Mouse (Mus musculus) layer of hippocampus, adult 11-12 months (tissue): ENCODE measurements around the gene Sult4a1.

ENCODE experiments used
- DNase-seq: peaks from one replicate; pipeline ENCODE4 v3.0.0; 2022; ENCODE audit warnings: low spot score

Gene Sult4a1

DNA sequence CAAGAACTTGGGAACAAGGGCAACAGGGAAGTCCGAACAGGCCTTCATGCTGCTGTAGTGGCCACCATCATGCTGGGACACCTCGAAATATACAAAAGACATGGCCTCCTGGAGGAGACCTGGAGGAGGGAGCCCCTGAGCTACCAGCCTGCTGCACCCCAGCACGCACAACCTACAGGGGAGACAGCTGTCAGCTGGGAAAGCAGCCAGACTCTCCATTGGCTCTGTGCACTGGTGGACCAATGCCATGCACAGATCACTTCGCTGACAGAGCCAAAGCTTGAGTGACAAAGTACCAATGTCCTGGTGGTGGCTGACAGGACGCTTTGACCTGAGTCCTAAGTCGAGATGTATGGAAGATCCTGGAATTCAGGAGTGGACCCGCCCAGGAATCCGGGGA, 9.5 kb downstream of the Sult4a1 start:
- DNase-seq, result no peak

DNA sequence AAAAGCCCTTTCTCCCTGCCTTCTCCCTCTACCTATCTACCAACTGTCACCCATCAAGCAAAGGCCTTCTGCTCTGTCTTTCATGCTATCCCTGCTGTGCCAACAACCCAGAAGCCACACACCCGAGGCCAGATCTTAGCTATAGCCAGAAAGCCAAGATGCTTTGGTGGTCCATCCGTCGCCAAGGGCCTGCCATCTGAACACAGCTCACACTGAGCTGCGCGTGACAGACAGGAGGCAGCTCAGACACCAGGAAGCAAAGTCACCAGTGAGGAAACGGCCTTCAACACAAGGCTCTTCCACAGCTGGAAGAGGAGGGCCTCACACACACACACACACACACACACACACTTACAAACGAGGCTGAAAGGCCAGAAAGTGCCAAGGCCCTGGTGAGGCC, 10.6 kb downstream of the Sult4a1 start:
- DNase-seq, result no peak

DNA sequence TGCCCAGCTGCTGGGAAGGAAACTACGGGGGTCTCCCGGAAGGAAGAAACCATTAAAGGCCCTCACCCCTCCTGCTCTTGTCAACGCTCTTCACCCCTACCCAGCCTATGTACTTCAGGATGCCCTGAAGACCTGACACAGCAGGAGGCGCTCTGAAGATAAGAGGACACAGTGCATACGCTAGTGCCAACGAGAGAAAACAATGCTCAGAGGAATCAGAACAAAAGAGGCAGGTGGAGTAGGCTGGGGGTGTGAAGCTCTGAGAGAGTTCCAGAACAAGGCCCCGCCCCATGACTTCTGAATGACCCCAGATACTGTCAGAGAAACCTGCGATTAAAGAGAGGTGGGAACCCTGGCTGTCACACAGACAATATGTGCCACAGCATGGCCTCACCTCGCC, 18.8 kb downstream of the Sult4a1 start:
- DNase-seq, result no peak

DNA sequence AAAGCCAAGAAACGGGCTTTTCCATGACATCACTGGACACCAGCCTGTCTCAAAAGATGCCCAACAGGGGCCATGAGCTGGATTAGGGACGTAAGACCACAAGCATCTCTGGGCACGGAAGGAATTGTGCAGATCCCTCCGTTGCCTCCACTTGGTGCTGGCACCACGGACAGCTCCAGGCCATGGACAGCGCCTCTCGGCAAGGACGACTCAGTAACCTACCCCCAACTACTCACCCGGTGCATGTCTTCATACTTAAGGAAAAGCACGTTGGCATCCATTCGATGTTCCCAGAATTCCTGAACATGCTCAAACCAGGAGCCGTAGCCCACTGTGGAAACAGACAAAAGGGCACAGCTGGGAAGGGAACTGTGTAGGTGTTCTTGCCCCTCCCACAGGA, 19.2 kb downstream of the Sult4a1 start:
- no peak for DNase-seq

- DNase-seq, result no peak
Observed at GRCm38 (mm10) chr15:84080069-84080468, 25.5 kb downstream of the Sult4a1 start.

- no peak for DNase-seq
Observed at GRCm38 (mm10) chr15:84079519-84079918, 26.0 kb downstream of the Sult4a1 start.

DNA sequence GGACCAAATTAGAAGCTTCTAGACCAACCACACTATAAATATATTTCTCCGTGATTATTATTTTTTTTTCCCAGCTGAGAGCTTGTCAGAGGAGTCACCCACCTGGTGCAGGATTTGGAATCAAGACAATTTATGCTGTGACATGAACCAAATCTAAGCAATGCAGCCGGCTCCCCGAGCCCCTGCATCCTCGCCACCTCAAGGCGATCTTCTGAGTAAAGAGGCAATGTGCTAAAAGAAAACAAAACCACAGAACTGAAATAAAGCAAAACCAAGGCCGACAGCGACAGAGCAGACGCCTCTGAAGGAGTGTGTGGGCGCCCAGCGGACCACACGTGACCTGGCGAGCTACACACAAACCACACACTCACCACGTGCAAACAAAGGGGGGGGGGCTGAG, 26.9 kb downstream of the Sult4a1 start:
- DNase-seq, result no peak

DNA sequence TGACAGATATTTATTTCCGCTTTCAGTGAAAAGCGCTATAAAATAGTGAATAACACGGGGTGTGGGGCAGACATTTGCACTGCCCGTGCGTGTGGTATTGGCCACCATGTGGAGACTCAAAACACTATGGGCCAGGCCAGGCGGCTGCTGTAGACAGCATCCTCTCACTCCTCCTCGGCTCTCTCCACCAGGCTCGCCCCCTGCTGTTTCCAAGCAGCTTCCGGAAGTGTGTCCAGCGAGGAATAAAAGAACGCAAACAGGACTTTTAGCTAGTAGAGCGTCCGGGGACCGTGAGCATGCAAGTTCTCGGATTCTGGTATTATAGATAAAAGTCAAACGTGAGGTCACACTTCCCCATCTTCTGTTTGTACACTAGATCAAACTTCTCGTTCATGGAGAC, 28.4 kb downstream of the Sult4a1 start:
- DNase-seq, result no peak

DNA sequence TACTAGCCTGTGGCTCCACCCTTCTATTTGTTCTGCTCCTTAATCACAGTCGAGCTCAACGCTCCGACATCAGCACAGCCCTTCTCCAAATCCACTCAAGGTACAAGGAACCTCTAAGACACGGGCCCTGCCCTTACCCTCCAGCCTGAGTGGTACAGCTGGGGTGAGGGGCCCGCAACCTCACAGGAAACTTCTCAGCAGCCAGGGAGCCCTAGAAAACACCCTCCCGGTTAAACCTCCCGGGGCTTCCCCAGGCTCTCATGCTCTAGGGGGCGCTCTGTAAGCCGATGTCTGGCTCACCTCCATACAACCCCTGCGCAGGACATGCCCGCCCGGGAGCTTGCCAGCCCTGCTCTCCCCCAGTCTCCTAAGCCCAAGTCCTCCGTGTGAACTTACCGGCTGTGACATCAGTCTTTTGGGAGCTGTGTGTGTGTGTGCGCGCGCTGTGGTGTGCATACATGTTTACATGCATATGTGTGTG, 30.8 kb downstream of the Sult4a1 start:
- DNase-seq, result no peak

DNA sequence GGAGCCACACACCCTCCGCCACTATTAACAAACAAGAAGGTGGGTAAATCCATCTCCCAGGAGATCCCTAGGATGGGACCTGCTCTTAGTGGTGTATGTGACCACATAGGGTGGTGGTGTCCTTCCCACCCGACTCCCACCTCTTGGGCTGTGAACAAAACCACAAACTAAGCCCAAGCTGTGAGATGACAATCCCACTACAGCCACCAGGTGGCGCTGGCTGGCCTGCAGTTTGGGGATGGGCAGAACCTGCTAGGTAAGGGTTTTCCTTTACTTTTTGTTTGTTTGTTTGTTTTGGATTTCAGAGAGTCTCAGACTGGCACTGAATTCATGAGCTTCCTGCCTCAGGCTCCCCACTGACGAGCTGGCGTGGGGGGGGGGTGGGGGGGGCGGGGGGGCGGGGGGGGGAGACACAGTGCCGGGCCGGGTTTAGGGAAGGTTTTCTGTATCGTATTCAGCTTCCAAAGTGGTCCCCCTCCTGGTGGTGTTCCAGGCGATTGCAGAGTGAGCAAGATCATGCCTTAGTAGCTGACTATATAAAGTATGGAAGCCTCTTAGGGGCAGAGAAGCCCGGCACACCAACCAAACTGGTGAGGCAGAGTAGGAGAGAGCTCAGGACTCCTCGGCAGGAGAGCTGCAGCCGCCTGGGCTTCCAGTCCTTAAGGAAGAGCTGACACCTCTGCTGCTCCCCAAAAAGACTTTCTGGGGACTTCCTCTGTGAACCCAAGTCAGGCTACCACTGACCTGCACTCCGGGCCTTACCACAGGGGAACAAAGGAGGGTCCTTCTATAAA, 31.4 kb downstream of the Sult4a1 start:
- DNase-seq, result peak; percentile 75

- no peak for DNase-seq
Observed at GRCm38 (mm10) chr15:84073058-84073457, 32.5 kb downstream of the Sult4a1 start.

DNA sequence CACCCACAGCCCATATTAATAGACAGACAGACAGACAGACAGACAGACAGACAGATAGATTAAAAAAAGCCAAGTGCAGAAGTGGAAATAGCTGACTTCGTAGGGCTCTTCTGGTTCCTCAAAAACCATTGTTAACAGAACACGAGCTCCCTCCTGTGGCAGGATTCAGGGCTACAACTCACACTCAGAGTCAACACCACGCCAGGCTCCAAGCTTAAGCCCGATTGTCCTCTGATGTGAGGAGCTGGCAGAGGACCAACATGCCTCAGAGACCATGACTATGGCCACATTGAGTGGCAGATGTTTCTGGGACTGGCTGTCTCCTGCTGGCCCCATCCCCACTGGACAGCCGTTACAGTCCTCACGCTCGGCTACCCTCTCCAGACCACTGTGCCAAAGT, 33.3 kb downstream of the Sult4a1 start:
- peak; percentile 94 for DNase-seq

GRCm38 (mm10) chr15:84070116-84070676, 35.4 kb downstream of the Sult4a1 start:
- DNase-seq, result no peak

- DNase-seq, result no peak
Observed at GRCm38 (mm10) chr15:84069455-84070050, 36.0 kb downstream of the Sult4a1 start.

- no peak for DNase-seq
Observed at GRCm38 (mm10) chr15:84065701-84066100, 39.9 kb downstream of the Sult4a1 start.

- peak; percentile 57 for DNase-seq
Observed at GRCm38 (mm10) chr15:84065140-84065539, 40.4 kb downstream of the Sult4a1 start, which contains the start of gene Efcab6. Gene Efcab6, minus strand, starts transcription at chr15:84065379.

GRCm38 (mm10) chr15:84058841-84059240, 46.7 kb downstream of the Sult4a1 start:
- no peak for DNase-seq

- no peak for DNase-seq
Observed at GRCm38 (mm10) chr15:84056083-84056482, 49.5 kb downstream of the Sult4a1 start.

DNA sequence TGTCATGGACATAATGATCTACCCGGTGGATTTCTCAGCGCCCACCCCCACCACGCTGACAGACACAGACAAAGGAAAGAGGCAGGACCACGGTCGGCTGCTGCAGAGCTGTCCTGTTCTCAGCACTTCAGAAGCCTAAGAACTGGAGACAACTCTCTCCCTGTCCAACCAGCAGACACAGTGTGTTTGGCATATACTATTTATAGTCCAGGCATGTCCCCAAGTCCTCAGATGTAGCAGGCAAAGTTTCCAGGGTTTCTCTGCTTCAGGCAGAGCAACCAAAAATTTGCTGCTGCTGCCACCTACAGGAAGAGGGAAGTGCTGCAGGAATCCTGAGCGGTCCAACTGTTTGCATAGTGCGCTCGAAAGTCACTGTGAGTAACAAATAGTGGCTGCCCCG, 51.7 kb downstream of the Sult4a1 start:
- peak; percentile 77 for DNase-seq

DNA sequence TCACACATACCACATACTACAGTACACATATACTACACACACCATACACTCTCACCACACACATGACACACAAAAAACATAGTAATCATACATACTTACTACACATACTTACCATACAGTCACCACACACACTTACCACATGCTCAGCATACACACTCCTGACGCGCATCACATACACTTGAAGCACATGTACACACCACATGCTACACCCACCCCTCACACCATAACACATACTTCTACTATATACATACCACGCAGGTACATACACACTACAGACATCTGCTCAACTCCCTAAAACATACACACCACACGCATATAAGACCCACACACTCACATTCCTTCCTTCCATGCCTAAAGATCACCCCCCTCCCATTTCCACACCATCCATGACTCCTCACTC, 52.3 kb downstream of the Sult4a1 start:
- no peak for DNase-seq

DNA sequence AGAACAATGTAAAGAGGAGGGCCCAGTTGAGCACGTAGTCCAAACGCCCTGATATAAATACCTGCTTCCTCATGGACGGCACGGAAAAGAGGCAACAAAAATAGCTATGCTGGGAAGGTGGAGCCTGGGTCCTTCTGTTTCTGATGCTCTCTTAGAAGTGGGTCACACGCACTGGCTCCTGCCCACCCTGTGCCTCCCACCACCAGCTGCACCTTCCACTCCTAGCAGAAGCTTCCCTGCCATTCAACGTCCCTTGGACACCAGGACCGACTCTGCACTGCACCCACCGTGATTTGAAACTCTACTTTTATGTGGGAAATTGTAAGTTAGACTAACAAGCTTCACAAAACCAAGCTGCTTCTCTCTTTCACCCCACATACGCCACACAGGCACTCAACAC, 53.2 kb downstream of the Sult4a1 start:
- no peak for DNase-seq

DNA sequence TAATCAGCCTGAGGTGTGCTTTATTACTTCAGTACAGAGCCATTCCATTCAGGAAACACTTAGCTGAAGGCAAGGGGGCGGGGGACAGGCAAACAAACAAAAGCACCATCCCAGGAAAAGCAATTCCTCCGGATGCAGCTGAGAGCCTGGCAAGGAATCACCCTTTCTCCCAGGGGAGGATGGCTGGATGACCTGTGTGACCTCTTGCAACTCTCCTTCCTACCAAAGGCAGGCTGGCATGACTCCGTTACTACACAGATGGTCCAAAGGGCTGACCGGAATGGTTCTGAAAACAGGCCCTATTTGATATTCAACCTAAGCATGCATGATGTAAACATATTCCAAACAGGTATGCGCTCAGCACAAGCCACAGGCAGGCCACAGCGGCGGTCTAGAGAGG, 56.0 kb downstream of the Sult4a1 start:
- DNase-seq, result no peak

- DNase-seq, result no peak
Observed at GRCm38 (mm10) chr15:84045562-84045961, 60.0 kb downstream of the Sult4a1 start.
